Mouse (Mus musculus): ENCODE data around the gene Il34. TPM values are rescaled to one million over a fixed set of nuclear protein-coding genes. Genes with fewer than 3 reads are reported as not detected.
"Not testable (repeated sequence)": the region's sequence is repeated elsewhere in the genome, so short reads cannot be mapped to it uniquely, and the experiment has no call there.

Il34 gene
- total RNA-seq, 4 experiments from 2014 or later, result 4.3 to 8.3 (median 5.9) TPM

DNA sequence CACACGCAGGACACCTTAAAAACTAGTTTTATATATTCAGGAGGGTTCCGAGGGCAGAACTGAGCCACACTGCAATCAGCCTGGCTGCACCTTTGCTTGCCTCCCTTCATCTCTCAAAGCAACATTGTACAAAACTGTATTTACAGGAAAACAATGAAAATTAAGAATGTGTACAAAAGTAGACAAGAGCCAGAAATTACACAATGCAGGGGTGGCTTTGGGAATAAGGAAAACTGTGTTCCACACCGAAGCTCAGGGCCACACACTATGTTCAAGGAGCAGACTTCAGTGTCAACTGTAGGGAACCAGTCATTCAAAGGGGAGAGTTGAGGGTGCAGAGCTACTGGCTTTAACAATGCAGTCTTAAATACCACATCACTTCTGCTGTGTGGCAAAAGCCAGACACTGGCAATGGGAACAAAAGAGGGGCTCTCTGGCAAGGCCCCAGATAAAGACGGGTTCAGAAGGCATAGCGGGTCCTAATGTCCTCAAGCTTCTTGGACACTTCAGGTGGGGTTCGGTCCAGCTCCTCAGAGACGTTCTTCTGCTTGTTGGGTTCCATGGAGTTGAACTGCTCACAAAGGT, 4.8 kb upstream of the Il34 start:
- no peak for DNase-seq (ENCODE audit: low spot score)

- no peak for DNase-seq (ENCODE audit: low spot score)
Measured at GRCm38 (mm10) chr8:110809831-110810230, 4.1 kb upstream of the Il34 start.

DNA sequence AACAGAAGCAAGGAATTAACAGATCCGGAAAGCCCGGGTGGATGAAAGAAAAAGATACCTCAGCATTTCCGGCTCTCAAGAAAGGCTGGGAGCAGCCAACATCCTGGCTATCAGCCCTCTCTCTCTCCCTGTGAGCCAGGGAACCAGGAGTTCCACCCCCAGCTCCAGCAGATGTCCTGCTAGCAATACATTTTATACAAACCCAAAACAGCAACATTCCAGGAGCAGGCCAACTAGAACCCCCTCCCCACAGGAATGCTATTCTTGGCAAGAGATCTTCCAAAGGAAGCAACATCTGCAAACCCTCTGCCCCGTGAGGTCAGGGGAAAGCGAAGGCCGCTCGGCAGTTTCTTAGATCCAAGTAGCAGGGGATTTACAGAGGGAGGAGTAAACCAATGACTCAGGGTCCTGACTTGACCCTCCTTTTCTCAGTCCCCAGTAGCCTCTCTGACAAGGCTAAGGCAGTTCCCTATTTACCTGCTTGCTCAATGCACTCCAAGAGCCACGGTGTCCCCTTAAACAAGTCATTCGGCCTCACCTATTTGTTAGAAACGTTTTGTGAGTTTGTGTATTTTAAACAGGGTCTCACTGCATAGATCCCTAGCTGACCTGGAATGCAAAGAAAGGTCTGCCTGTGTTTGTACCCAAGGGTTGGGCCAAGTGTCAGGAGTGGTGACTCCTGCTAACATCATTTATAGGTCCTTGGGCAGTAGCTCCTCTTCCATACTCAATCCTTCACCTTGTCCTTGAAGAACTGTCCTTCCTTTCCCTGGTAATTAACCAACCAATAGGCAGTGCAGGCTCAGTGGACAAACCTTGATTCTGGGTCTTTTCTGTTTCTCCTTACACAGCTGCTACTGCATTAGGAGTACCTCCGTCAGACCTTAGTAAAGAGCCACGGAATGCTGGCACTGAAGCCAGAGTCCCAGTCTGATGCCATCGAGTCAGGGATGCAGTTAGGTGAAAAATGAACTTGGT, 3.1 kb upstream of the Il34 start:
- DNase-seq (ENCODE audit: low spot score), result peak; percentile 38

- no peak for DNase-seq (ENCODE audit: low spot score)
Measured at GRCm38 (mm10) chr8:110806146-110806545, 422 bp upstream of the Il34 start.

- no peak for DNase-seq (ENCODE audit: low spot score)
Measured at GRCm38 (mm10) chr8:110804825-110805514, 754 bp downstream of the Il34 start.

DNA sequence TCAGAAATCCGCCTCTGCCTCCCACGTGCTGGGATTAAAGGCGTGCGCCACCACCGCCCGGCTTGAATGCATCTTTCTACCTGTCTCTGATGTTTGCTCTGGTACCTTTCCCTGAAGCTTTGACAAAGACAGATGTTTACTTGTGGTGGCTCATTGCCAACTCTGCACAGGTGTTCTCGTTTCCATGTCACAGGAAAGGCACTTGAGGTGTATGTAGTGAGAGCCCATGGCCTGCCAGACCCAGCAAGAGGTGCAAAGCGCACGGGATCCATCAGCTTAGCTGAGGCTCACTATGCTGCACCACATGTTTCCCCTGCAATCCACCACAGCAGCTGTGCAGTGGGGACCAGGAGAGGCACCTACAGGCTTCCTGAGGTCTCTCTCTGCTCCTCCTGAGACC, 1.9 kb downstream of the Il34 start:
- DNase-seq (ENCODE audit: low spot score), result no peak

DNA sequence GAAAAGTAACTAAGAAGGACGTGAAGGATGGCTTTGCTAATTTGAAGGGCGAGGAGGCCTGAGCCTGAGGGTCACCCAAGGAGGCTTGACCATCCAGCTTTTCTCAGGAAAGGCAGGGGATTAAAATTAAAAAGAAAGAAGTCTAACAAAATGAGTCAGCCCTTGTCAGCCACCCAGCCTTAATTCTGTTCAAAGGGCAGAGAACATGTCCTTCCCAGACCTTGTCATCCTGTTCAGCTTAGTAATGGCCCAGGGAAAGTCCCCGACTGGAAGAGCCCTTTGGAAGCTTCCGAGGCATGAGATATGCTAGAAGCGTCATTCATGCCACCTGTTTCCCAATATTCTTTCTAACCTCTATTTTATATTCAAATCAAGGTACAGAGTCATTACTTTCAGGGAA, 2.7 kb downstream of the Il34 start:
- peak; percentile 31 for DNase-seq (ENCODE audit: low spot score)

DNA sequence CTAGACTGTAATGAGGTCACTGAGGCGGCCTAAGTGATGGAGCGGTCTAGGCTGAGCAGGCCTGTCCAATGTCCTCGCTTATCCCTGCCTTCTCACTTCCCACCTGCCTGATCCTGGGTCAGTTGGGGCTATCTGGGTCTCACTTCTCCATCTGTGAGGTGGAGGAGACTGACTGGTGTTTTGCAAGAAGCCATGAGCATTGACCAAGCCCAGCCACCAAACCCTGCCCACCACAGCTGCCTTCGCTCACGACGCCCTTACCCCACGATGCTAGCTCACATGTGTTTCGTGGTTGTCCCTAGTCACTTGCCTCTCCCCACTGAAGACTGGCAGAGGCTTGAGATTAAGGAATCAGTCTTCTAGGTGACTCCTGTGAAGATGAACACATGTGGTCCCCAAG, 8.6 kb downstream of the Il34 start:
- DNase-seq (ENCODE audit: low spot score), result no peak

DNA sequence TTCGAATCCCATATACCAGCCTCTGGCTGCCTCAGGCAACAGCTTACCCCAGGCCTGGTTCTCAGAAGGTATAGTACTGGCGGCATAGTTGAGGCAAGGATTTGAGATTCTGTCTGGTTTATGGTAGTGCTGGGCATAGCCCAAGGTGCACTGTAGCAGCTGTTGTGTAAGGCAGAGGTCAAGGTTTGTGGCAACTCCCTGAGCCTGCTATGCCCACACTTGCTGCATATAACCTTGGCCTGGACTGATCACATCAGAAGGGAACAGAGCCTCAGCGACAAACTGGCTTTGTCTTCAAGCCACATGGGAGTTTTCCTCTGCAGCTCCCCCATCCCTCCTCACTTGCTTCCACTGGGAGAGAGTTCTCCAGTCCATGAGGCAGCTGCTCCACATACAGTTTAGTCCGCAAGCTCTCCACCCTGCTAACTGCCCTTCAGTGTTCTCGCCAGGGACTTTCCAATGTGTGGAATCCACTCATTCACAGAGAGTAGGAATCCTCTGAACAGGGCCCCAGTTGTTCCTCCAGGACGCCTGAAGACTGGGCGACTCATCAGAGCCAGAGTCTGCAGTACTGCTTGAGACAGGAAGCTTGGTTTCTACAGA, 11.3 kb downstream of the Il34 start:
- no peak for DNase-seq (ENCODE audit: low spot score)

GRCm38 (mm10) chr8:110793936-110794335, 11.8 kb downstream of the Il34 start:
- DNase-seq (ENCODE audit: low spot score), result no peak

DNA sequence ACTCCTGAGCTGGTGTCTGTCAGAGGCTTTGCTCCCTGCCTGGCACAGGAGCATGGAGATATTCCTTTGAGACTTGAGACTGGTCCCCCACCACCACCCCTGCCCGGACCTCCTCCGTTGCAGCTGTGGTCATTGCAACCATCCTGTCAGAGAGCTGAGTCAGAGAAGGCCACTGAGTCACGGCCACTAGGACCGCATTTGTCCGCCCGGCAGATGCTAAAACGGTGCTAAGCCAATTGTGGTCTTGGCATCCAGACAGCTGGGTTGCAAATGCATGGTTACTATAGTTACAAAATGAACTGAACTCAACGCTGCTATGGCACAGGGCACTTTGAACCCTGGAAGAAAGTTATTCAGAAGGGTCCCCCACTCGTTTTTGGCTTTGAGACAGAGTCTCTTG, 12.2 kb downstream of the Il34 start:
- no peak for DNase-seq (ENCODE audit: low spot score)

DNA sequence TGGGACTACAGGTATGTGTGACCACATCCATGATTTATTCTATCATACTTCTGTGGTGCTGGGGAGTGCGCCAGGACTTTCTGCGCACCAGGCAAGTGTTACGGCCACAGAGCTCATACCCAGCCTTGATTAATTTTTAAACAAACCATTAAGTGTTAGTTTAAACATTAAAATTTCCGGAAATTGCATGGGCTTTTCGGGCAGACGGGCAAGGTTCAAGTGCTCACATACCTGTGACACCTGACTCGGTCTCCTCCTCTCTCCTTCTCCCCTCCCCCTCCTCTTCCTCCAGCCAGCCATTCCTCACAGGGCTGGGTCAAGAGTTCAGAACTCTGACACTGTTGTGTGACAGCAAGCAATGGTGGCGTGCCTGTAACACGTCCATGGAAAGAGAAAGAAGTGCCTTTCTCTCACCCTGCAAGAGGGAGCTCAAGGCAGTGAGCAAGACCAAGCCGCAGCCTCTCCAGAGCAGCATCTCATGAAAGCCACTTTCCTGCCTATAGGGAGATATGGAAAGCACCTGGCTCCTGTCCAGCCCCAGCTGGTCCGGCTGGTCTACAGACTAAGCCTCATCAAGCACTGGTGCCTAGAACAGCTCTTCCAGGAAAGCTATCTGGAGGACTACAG, 13.0 kb downstream of the Il34 start:
- no peak for DNase-seq (ENCODE audit: low spot score)

GRCm38 (mm10) chr8:110791164-110791563, 14.6 kb downstream of the Il34 start:
- no peak for DNase-seq (ENCODE audit: low spot score)

DNA sequence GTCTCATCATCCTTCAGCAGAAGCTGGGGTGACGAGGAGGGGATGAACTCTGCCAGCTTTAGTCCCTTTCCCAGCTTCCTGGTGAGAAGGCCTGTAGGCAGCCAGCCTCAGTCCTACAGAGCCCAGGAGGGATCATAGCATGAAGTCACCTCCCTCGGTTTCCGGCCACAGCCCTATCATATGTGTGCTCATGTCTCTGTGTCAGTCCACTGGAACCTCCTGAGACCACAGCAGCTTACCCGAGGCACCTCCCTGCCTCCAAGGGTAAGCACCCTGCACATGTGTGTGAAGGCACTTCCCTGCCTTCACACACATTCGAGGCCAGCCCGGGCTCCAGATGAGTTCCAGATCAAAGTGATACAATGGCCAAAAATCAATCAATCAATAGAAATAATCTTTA, 15.5 kb downstream of the Il34 start:
- DNase-seq (ENCODE audit: low spot score), result no peak

DNA sequence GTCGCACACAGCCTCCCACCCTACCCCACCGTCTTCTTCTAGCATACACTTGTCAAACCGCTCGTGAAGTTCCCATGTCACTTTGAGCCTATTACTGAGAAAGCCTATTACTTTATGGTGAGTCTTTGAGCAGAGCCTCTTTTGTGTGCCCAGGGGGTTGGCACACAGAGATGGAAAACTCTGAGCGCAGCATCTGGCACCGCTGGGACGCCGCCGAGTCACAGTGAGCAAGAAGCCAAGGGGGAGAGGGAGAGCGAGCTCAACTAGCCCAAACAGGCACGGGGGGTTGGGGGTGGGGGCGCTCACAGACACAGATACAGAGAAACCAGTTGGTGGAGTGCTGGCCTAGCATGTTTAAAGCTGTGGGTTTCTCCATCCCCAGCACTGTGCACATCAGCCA, 16.2 kb downstream of the Il34 start:
- no peak for DNase-seq (ENCODE audit: low spot score)

DNA sequence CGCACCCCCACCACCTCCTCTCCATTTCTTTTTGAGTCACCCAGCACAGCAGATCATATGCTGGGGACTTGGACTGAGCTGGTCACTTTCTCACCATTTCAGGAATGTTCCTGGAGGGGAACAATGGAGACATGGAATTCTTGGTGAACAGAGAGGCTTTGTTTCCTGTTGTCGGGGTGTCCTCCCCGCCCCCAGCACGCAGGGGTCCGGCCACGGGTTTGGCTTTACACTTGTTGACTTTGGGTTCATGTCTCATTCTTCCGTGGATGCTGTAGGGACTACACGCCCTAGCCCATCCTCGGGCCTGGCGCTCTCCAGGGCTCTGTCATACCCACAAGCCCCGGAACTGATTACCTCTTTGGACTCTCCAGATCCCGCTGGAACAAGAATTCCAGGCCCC, 16.7 kb downstream of the Il34 start:
- no peak for DNase-seq (ENCODE audit: low spot score)

DNA sequence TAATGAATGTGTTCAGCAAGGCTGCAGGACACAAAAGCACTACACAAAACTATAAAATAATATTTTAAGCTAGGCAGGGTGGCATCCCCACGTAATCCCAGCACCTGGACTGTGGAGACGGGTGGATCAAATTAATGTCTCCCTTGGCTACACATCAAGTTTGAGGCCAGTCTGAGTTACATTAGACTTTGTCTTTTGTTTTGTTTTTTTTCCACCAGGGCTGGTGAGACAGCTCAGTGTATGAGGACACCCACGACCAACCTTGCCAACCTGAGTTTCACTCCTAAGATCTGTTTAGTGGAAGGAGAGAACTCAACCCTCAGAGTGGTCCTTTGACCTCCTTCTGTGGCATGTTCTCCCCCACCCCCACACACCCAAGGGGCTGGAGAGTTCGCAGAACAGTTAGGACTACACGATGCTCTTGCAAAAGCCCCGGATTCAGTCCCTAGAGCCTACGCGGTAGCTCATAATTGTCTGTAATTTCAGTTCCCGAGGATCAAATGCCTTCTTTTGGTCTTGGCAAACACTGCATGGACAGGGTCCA, 18.2 kb downstream of the Il34 start:
- DNase-seq (ENCODE audit: low spot score), result no peak

DNA sequence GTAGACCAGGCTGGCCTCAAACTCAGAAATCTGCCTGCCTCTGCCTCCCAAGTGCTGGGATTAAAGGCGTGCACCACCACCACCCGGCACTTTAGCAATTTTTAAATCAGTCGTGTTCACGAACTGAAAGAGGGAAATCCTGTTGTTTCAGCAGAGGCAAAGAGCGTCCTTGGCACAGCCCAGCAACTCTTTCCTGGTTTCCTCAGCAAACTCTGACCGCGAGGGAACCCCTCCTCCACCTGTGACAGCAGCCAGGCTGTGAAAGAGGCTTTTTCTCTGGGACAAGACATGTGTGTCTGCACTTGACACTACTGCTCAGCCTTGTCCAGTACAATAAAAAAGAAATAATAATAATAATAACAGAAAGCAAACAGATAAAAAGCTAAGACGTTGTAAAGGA, 18.8 kb downstream of the Il34 start:
- no peak for DNase-seq (ENCODE audit: low spot score)

GRCm38 (mm10) chr8:110786501-110786900, 19.2 kb downstream of the Il34 start:
- DNase-seq (ENCODE audit: low spot score), result not testable (repeated sequence)

DNA sequence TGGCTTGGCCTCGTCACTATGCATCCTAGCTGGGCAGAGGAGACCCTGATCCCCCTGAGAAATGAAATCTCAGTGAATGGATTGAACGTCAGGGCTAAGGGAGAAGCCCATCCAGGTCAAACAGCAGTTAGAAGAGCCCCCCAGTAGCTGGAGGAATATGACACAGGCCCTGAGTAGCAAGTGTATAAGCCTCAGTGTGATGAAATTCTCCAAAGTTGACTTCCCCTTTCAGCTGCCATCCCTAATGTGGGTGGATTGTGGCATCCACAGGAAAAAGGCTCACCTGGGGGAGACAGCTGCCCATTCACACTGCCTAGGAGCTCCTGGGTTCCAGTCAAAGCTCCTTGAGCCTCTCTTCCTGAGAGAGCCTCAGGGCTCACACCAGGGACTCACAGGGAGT, 20.4 kb downstream of the Il34 start:
- no peak for DNase-seq (ENCODE audit: low spot score)

GRCm38 (mm10) chr8:110779924-110780718, 25.6 kb downstream of the Il34 start:
- DNase-seq (ENCODE audit: low spot score), result no peak

All from heart, adult 8-10 months (tissue).